In the genomic region with DNA sequence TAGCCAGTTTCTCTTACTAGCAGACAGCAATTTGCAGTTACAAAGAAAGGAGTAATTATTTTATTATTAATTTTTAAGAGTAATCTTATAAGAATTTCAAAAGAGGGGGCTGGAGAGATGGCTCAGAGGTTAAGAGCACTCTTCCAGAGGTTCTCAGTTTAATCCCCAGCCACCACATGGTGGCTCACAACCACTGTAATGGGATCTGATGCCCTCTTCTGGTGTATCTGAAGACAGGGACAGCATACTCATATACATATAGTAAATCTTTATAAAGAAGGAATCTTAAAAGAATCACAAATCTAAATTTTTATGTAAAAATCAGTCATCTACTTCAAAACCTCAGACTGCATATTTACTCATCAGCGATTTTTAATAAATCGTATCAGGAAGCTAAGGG, we compare ENCODE assay signal across 30 mouse cellular contexts.
A peak's percentile ranks its signal among the peaks of the same experiment; 100 is the strongest.
DNase-seq lines count a peak whose midpoint lies in the region; ATAC-seq and TF ChIP-seq lines count a peak whose summit lies in the region.
"Had no signal": no experiment of that assay in that cellular context is flagged by ENCODE, and none has a peak within 500 bp of the region (broad histone marks: within the 10 kb centered on the region; RNA-seq: fewer than 3 reads in every experiment).

No protein-coding gene starts in this region.

- ATAC-seq in kidney, postnatal 0 days (replicated peaks; ENCODE audit: low FRiP score, low read depth): no peak
- no peak for ATAC-seq in stomach, postnatal 0 days (ENCODE audit: low FRiP score, low TSS enrichment)
- ATAC-seq: activated CD4-positive, CD25-positive, alpha-beta regulatory T cell, adult 4 months; forebrain, embryonic 16.5 days; hindbrain, embryonic 16.5 days; intestine, embryonic 16.5 days; midbrain, embryonic 16.5 days had no signal

- TF ChIP-seq EP300 in stomach, postnatal 0 days (optimal IDR thresholded peaks at IDR 0.05): no peak

- H3K36me3 ChIP-seq in kidney, postnatal 0 days (ENCODE audit: insufficient read depth, low read length): no peaks in the 10 kb centered on the region
- H3K36me3 ChIP-seq in stomach, postnatal 0 days (ENCODE audit: control insufficient read depth, insufficient read depth, low read length): no peaks in the 10 kb centered on the region
- H3K36me3 ChIP-seq: heart, embryonic 13.5 days; liver, embryonic 13.5 days; neural tube, embryonic 13.5 days; stomach, embryonic 15.5 days had no signal

- H3K9ac ChIP-seq in kidney, postnatal 0 days (ENCODE audit: low read depth, low read length): no peak overlapping the region
- no peak overlapping the region for H3K9ac ChIP-seq in stomach, postnatal 0 days (ENCODE audit: low read length)
- H3K9ac ChIP-seq: embryonic facial prominence, embryonic 13.5 days; heart, embryonic 13.5 days; liver, embryonic 13.5 days; neural tube, embryonic 13.5 days; stomach, embryonic 15.5 days had no signal

- no peak overlapping the region for H3K4me3 ChIP-seq in kidney, postnatal 0 days (replicated peaks; ENCODE audit: low read depth, low read length)
- no peak overlapping the region for H3K4me3 ChIP-seq in stomach, postnatal 0 days (ENCODE audit: low read depth, low read length)
- H3K4me3 ChIP-seq: embryonic facial prominence, embryonic 13.5 days; forebrain, embryonic 10.5 days; heart, adult 2 months; heart, embryonic 13.5 days; hindbrain, embryonic 10.5 days; liver, embryonic 13.5 days; midbrain, embryonic 10.5 days; myocyte; neural tube, embryonic 13.5 days; stomach, embryonic 15.5 days had no signal

- H3K4me2 ChIP-seq in kidney, postnatal 0 days (ENCODE audit: low read length): no peak overlapping the region
- H3K4me2 ChIP-seq in stomach, postnatal 0 days (replicated peaks; ENCODE audit: low read depth): no peak overlapping the region
- H3K4me2 ChIP-seq: embryonic facial prominence, embryonic 13.5 days; heart, embryonic 13.5 days; liver, embryonic 13.5 days; neural tube, embryonic 13.5 days; stomach, embryonic 15.5 days had no signal

- peak; percentile 4 for DNase-seq in embryo, embryonic 10.5 days (ENCODE audit: low spot score)
- DNase-seq in embryo, embryonic 11 days: no peak
- DNase-seq in kidney, postnatal 0 days (ENCODE audit: low spot score): no peak
- no peak for DNase-seq in kidney, postnatal 4 days
- DNase-seq in thymus, postnatal 14 days: peak; percentile 9
- no peak for DNase-seq in thymus, postnatal 10 days (ENCODE audit: low spot score in 2 of 2)
- DNase-seq in stomach, postnatal 0 days (ENCODE audit: low spot score): no peak
- no peak for DNase-seq in natural killer cell, adult 2 months (ENCODE audit: low spot score in 2 of 2)
- DNase-seq: adrenal gland, adult 2 months; cerebellum, adult 9-10 months; cerebellum, postnatal 36 days; heart, adult 2 months; heart, postnatal 14 days; kidney, adult 9 months; kidney, postnatal 14 days; liver, embryonic 13.5 days; lung, adult 2 months had no signal

- H3K4me1 ChIP-seq in kidney, postnatal 0 days (replicated peaks; ENCODE audit: insufficient read depth, low read length): no peaks in the 10 kb centered on the region
- no peaks in the 10 kb centered on the region for H3K4me1 ChIP-seq in stomach, postnatal 0 days (replicated peaks; ENCODE audit: control insufficient read depth, insufficient read depth)
- H3K4me1 ChIP-seq: embryonic facial prominence, embryonic 13.5 days; forebrain, embryonic 10.5 days; hindbrain, embryonic 10.5 days; midbrain, embryonic 10.5 days; neural tube, embryonic 13.5 days; stomach, embryonic 15.5 days had no signal

- TF ChIP-seq CTCF in kidney, postnatal 0 days (IDR thresholded peaks at IDR 0.05; ENCODE audit: low read depth): peak; percentile 52
- TF ChIP-seq CTCF in stomach, postnatal 0 days (IDR thresholded peaks at IDR 0.05; ENCODE audit: low read depth): peak; percentile 42

- WGBS in kidney, postnatal 0 days: 91% methylated on average over 2 of the region's 2 CpGs
- WGBS in stomach, postnatal 0 days: 94% methylated on average over 2 of the region's 2 CpGs

- no peaks in the 10 kb centered on the region for H3K27me3 ChIP-seq in kidney, postnatal 0 days (ENCODE audit: insufficient read depth, low read length)
- no peaks in the 10 kb centered on the region for H3K27me3 ChIP-seq in stomach, postnatal 0 days (ENCODE audit: control insufficient read depth, insufficient read depth, low read length)
- H3K27me3 ChIP-seq: embryonic facial prominence, embryonic 13.5 days; heart, embryonic 13.5 days; liver, embryonic 13.5 days; neural tube, embryonic 13.5 days; stomach, embryonic 15.5 days had no signal

- no peak overlapping the region for H3K27ac ChIP-seq in kidney, postnatal 0 days
- H3K27ac ChIP-seq in stomach, postnatal 0 days (replicated peaks): no peak overlapping the region
- H3K27ac ChIP-seq: embryonic facial prominence, embryonic 13.5 days; forebrain, embryonic 10.5 days; heart, adult 2 months; heart, embryonic 13.5 days; hindbrain, embryonic 10.5 days; liver, embryonic 13.5 days; midbrain, embryonic 10.5 days; neural tube, embryonic 13.5 days; stomach, embryonic 15.5 days had no signal

- H3K9me3 ChIP-seq in kidney, postnatal 0 days (replicated peaks; ENCODE audit: low read length): no peaks in the 10 kb centered on the region
- H3K9me3 ChIP-seq in stomach, postnatal 0 days (ENCODE audit: control insufficient read depth, low read length): no peaks in the 10 kb centered on the region
- H3K9me3 ChIP-seq: embryonic facial prominence, embryonic 13.5 days; forebrain, embryonic 10.5 days; heart, embryonic 13.5 days; hindbrain, embryonic 10.5 days; liver, embryonic 13.5 days; midbrain, embryonic 10.5 days; neural tube, embryonic 13.5 days; stomach, embryonic 15.5 days had no signal

Comparison
In these comparisons a context has a peak if more than half of its experiments do, and no peak if none do; other contexts are left out.
1. DNase-seq: peak in embryo, embryonic 10.5 days (single experiment) and thymus, postnatal 14 days (single experiment); none in embryo, embryonic 11 days (single experiment), kidney, postnatal 0 days (single experiment), kidney, postnatal 4 days (0 of 2), thymus, postnatal 10 days (0 of 2), stomach, postnatal 0 days (single experiment) and natural killer cell, adult 2 months (0 of 2).